Mouse (Mus musculus) forebrain, embryonic 16.5 days (tissue): ENCODE data around the gene Pdzd3. TPM values are rescaled to one million over a fixed set of nuclear protein-coding genes. Genes with fewer than 3 reads are reported as not detected.
A peak's percentile ranks its signal among the peaks of the same experiment; 100 is the strongest.

Source experiments
- ATAC-seq: fragments of 200-750 bp; cut with Nextera tagmentation; 2 replicates; pipeline ENCODE4 v1.8.0; 2017; ENCODE audit warnings: mild to moderate bottlenecking, moderate library complexity
- H3K27ac ChIP-seq: fragments of 300-500 bp; sonication (generic); 2 replicates; pipeline ENCODE4 v1.5.1; 2014; ENCODE audit warnings: low read length, control low read depth
- H3K27me3 ChIP-seq: fragments of 300-500 bp; sonication (generic); replicated peaks from 2 replicates; pipeline ENCODE4 v1.6.1; 2014; ENCODE audit warnings: low read length; ENCODE audit not compliant: control insufficient read depth, insufficient read depth
- H3K36me3 ChIP-seq: fragments of 300-500 bp; sonication (generic); 2 replicates; pipeline ENCODE4 v1.6.1; 2014; ENCODE audit not compliant: control insufficient read depth, insufficient read depth
- H3K4me1 ChIP-seq: fragments of 300-500 bp; sonication (generic); replicated peaks from 2 replicates; pipeline ENCODE4 v1.6.1; 2014; ENCODE audit warnings: low read length; ENCODE audit not compliant: control insufficient read depth, insufficient read depth
- H3K4me2 ChIP-seq: fragments of 300-500 bp; sonication (generic); 2 replicates; pipeline ENCODE4 v1.6.1; 2014; ENCODE audit warnings: mild to moderate bottlenecking, low read length, control low read depth
- H3K4me3 ChIP-seq: fragments of 300-500 bp; sonication (generic); replicated peaks from 2 replicates; pipeline ENCODE4 v1.5.1; 2014; ENCODE audit warnings: mild to moderate bottlenecking, low read length, control low read depth
- H3K9ac ChIP-seq: fragments of 300-500 bp; sonication (generic); replicated peaks from 2 replicates; pipeline ENCODE4 v1.6.1; 2014; ENCODE audit warnings: low read depth, low read length, control low read depth
- H3K9me3 ChIP-seq: fragments of 300-500 bp; sonication (generic); 2 replicates; pipeline ENCODE4 v1.6.1; 2016; ENCODE audit warnings: low read length; ENCODE audit not compliant: control insufficient read depth
- WGBS: fragments of 180-500 bp; shearing (Covaris S2); extraction: QIAGEN DNeasy Blood & Tissue Kit; methylation state at CpG from one replicate; pipeline ENCODE4 v1.1.7; 2014; 5-methylcytosine and 5-hydroxymethylcytosine counted together
- polyA plus RNA-seq: library from polyadenylated mRNA; unstranded; fragments of >200 nt; fragmentation: Nextera tagmentation; extraction: Ambion mirVana; gene quantifications from 2 replicates; pipeline ENCODE4 v1.2.1, GENCODE M21; 2015

The Pdzd3 gene
- polyA plus RNA-seq, 1 experiment from 2014 or later, result 0.73 TPM

GRCm38 (mm10) chr9:44231609-44232008, 19.7 kb downstream of the Pdzd3 start:
- no peak overlapping the region for H3K27ac ChIP-seq
- no peaks in the 10 kb centered on the region for H3K9me3 ChIP-seq
- peak overlapping the region; percentile 88 for H3K4me2 ChIP-seq
- no peak overlapping the region for H3K4me3 ChIP-seq
- no peak overlapping the region for H3K9ac ChIP-seq
- no peak for ATAC-seq
- no peaks in the 10 kb centered on the region for H3K27me3 ChIP-seq
- H3K36me3 ChIP-seq, result no peaks in the 10 kb centered on the region
- H3K4me1 ChIP-seq, result peaks cover 27% of the 10 kb centered on the region

GRCm38 (mm10) chr9:44225993-44226392, 25.3 kb downstream of the Pdzd3 start:
- Histone ChIP-seq H3K36me3 (no peaks in the 10 kb centered on the region), H3K9ac (no peak overlapping the region), H3K27ac (no peak overlapping the region), H3K4me1 (peaks cover 3% of the 10 kb centered on the region), H3K4me2 (no peak overlapping the region), H3K9me3 (no peaks in the 10 kb centered on the region), H3K27me3 (no peaks in the 10 kb centered on the region), H3K4me3 (no peak overlapping the region)
- no peak for ATAC-seq
- 48% methylated on average over 6 of the region's 6 CpGs for WGBS

GRCm38 (mm10) chr9:44213538-44213937, 37.7 kb downstream of the Pdzd3 start:
- no peak overlapping the region for H3K4me3 ChIP-seq
- no peak overlapping the region for H3K9ac ChIP-seq
- 92% methylated on average over 14 of the region's 14 CpGs for WGBS
- no peaks in the 10 kb centered on the region for H3K4me1 ChIP-seq
- ATAC-seq, result no peak
- H3K36me3 ChIP-seq, result no peaks in the 10 kb centered on the region
- no peaks in the 10 kb centered on the region for H3K27me3 ChIP-seq
- no peak overlapping the region for H3K4me2 ChIP-seq
- H3K27ac ChIP-seq, result no peak overlapping the region
- peaks cover 2% of the 10 kb centered on the region; the same call in 1 of the 2 replicates for H3K9me3 ChIP-seq

GRCm38 (mm10) chr9:44212406-44212805, 38.9 kb downstream of the Pdzd3 start:
- no peak overlapping the region for H3K27ac ChIP-seq
- H3K27me3 ChIP-seq, result no peaks in the 10 kb centered on the region
- H3K4me3 ChIP-seq, result no peak overlapping the region
- no peak overlapping the region for H3K9ac ChIP-seq
- H3K4me1 ChIP-seq, result no peaks in the 10 kb centered on the region
- WGBS, result 92% methylated on average over 4 of the region's 4 CpGs
- ATAC-seq, result no peak
- H3K9me3 ChIP-seq, result peaks cover 2% of the 10 kb centered on the region; the same call in 1 of the 2 replicates
- no peak overlapping the region for H3K4me2 ChIP-seq
- H3K36me3 ChIP-seq, result no peaks in the 10 kb centered on the region

DNA sequence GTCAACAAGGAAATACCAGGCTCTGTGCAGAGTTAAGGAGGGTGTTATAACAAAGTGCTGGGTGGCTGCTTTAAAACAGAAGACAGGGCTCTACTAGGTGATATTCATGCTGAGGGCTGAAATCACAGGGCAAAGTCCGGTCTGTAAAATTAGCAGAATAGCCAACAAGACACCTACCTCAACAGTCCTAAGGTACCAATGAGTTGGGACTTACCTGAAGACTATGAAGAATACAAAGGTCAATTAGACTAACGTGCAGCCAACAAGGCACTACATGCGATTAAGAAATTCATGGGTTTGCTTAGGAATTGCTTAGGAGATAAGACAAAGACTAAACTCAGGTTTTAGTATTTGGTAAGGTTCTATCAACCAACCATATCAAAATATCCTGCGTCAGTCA, 41.9 kb downstream of the Pdzd3 start:
- H3K4me2 ChIP-seq, result no peak overlapping the region
- ATAC-seq, result no peak
- no peak overlapping the region for H3K27ac ChIP-seq
- WGBS, result 98% methylated on average over 4 of the region's 4 CpGs
- H3K4me1 ChIP-seq, result no peaks in the 10 kb centered on the region
- H3K9me3 ChIP-seq, result peaks cover 2% of the 10 kb centered on the region; the same call in 1 of the 2 replicates
- no peak overlapping the region for H3K9ac ChIP-seq
- no peak overlapping the region for H3K4me3 ChIP-seq
- H3K36me3 ChIP-seq, result no peaks in the 10 kb centered on the region
- H3K27me3 ChIP-seq, result no peaks in the 10 kb centered on the region

DNA sequence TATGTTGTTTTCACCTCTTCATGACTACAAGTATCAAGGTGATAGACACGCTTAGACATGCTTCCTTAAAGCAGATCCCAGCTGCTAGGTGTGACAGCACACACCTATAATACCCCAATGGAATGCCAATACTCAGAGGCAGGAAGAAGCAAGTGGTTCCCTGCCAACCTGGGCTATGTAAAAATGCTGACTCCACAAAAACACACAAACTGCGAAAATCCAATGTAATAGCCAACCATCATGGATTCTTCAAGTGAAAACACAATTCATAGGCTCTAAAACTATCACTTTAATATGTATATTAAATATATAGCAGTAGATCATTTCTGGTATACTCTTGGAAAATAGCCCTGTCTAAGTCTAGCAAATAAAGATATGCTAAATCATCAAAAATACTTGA, 43.4 kb downstream of the Pdzd3 start:
- Histone ChIP-seq H3K9ac (no peak overlapping the region), H3K9me3 (peaks cover 2% of the 10 kb centered on the region; the same call in 1 of the 2 replicates), H3K4me2 (no peak overlapping the region), H3K27me3 (no peaks in the 10 kb centered on the region), H3K4me3 (no peak overlapping the region), H3K4me1 (no peaks in the 10 kb centered on the region), H3K27ac (no peak overlapping the region), H3K36me3 (no peaks in the 10 kb centered on the region)
- WGBS, result 97% methylated on average over 2 of the region's 2 CpGs
- ATAC-seq, result no peak

DNA sequence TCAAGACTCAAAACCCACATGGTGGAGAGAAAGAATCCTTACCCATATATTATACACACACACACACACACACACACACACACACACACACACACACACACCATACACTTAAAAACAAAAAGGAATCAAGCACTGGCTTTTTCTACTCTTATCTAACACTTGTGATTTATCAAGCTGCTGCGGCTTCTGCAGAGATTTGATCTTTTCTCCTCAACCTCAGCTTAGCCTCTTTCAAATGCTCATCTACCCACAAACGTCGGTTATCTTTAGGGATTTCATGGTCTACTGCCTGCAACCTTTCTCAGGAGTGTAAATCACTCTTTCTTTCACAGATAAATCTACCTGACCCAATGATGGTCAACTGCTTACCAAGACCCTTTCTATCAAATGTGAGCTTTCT, 50.8 kb downstream of the Pdzd3 start:
- peaks cover 9% of the 10 kb centered on the region for H3K36me3 ChIP-seq
- 82% methylated on average over 3 of the region's 3 CpGs for whole genome bisulfite sequencing
- no peak overlapping the region for H3K9ac ChIP-seq
- no peak overlapping the region for H3K4me3 ChIP-seq
- H3K27ac ChIP-seq, result no peak overlapping the region
- no peaks in the 10 kb centered on the region for H3K4me1 ChIP-seq
- H3K9me3 ChIP-seq, result no peaks in the 10 kb centered on the region
- no peak overlapping the region for H3K4me2 ChIP-seq
- no peak for ATAC-seq
- H3K27me3 ChIP-seq, result no peaks in the 10 kb centered on the region

DNA sequence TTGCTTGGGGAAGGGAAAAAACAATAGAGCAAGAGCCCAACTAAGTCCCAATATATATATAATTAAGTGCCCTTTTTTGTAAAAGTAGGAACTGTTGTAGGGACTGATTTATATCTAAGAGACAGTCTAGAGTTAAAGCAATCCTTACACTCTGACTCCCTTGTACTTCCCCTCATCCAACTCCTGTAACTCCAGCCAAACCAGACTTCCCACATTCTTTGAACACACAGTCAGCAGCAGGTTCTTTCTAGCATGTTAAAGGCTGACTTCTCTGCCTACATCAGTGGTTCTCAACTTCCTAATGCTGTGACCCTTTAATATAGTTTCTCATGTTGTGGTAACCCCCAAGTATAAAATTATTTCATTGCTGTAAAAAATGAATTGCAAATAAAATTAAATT, 51.7 kb downstream of the Pdzd3 start:
- no peak overlapping the region for H3K4me2 ChIP-seq
- H3K9me3 ChIP-seq, result no peaks in the 10 kb centered on the region
- no peak overlapping the region for H3K4me3 ChIP-seq
- H3K27ac ChIP-seq, result no peak overlapping the region
- H3K4me1 ChIP-seq, result no peaks in the 10 kb centered on the region
- ATAC-seq, result no peak
- H3K27me3 ChIP-seq, result no peaks in the 10 kb centered on the region
- peaks cover 9% of the 10 kb centered on the region for H3K36me3 ChIP-seq
- no peak overlapping the region for H3K9ac ChIP-seq

DNA sequence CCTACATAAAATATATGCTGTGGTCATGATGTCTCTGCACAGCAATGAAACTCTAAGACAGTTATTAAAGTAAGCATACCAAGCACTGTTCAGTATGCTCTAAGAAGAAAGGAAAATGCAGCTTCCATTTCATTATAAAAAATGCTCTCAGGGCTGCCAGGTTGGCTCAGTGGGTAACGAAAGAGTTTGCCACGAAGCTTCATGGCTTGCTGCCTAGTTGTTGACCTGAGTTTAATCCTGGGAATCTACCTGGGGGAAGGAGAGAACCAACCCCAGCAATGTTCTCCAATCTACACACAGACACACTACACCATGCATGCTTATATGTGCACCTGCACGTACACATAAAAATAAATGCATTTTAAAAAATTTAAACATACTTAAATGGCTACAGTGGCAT, 52.1 kb downstream of the Pdzd3 start:
- Histone ChIP-seq H3K4me2 (no peak overlapping the region), H3K27me3 (no peaks in the 10 kb centered on the region), H3K36me3 (peaks cover 9% of the 10 kb centered on the region), H3K9me3 (no peaks in the 10 kb centered on the region), H3K4me3 (no peak overlapping the region), H3K27ac (no peak overlapping the region), H3K9ac (no peak overlapping the region), H3K4me1 (no peaks in the 10 kb centered on the region)
- ATAC-seq, result no peak
- WGBS, result 79% methylated on average over 3 of the region's 3 CpGs
